Mouse (Mus musculus): ENCODE results near the gene Celf2. TPM values are rescaled to one million over a fixed set of nuclear protein-coding genes. Genes with fewer than 3 reads are reported as not detected.

Gene Celf2
- polyA plus RNA-seq, 1 experiment from 2014 or later, result 13.9 TPM

DNA sequence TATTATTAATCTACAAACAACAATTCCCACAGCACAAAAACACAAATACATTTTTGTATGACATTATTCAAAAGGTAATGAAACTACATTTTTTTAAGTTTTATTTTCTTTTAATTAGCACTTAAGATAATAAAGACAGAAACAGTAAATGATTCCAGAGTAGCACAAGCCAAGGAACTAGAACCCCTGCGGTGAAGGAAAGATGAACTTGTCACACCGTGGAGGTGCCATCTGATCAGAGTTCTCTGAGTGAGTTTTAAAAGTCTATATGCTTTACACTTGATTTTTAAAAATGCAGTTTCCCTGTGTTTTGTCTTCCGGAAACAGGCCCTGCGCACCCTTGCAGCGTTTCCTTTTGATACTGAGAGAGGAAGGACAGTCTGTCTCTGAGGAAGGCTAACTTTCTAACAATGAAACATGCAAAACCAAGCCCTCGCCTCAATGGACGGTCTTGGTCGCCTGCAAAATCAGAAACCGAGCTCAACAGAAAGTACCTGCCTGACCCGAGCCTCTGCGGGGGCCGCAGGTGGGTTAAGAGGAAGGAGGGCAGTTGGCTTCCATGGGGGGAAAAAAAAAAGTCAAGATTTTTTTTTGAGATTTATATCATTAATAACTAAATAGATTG, 966.7 kb downstream of the Celf2 start:
- Histone ChIP-seq H3K4me3 (replicated peaks; ENCODE audit: low read depth, low read length) (no peak overlapping the region), H3K9me3 (replicated peaks; ENCODE audit: low read length) (no peaks in the 10 kb centered on the region), H3K4me2 (ENCODE audit: low read length) (no peak overlapping the region), H3K27me3 (ENCODE audit: insufficient read depth, low read length) (no peaks in the 10 kb centered on the region), H3K4me1 (replicated peaks; ENCODE audit: insufficient read depth, low read length) (no peaks in the 10 kb centered on the region), H3K27ac (no peak overlapping the region), H3K9ac (ENCODE audit: low read depth, low read length) (no peak overlapping the region), H3K36me3 (ENCODE audit: insufficient read depth, low read length) (no peaks in the 10 kb centered on the region)
- WGBS, result 82% methylated on average over 12 of the region's 12 CpGs
- TF ChIP-seq CTCF (IDR thresholded peaks at IDR 0.05; ENCODE audit: low read depth), result no peak
- ATAC-seq (replicated peaks; ENCODE audit: low FRiP score, low read depth), result no peak
- DNase-seq (ENCODE audit: low spot score), result no peak

DNA sequence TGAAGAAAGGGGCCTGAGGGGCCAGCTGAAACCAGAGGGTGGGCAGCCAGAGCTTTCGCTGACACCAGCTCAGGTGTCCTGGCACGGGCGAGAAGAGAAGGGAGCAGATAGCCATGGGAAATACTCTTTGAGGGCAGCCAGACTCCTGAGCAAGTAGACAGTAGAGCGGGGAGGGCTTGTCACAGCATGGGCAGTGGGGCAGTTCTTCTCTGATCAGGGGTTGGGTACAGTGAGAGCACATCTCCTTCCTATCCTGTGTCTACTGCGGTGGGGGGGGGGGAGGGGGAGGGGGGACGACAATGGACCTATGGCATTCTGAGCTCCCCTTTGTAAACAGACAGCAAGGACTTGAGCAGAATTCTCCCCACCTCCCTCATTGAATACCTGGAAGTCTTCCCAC, 968.5 kb downstream of the Celf2 start:
- ATAC-seq (replicated peaks; ENCODE audit: low FRiP score, low read depth) (no peak), DNase-seq (ENCODE audit: low spot score) (no peak)
- no peak for TF ChIP-seq CTCF (IDR thresholded peaks at IDR 0.05; ENCODE audit: low read depth)
- Histone ChIP-seq H3K27me3 (ENCODE audit: insufficient read depth, low read length) (no peaks in the 10 kb centered on the region), H3K9ac (ENCODE audit: low read depth, low read length) (no peak overlapping the region), H3K4me3 (replicated peaks; ENCODE audit: low read depth, low read length) (no peak overlapping the region), H3K27ac (no peak overlapping the region), H3K4me2 (ENCODE audit: low read length) (no peak overlapping the region), H3K9me3 (replicated peaks; ENCODE audit: low read length) (no peaks in the 10 kb centered on the region), H3K4me1 (replicated peaks; ENCODE audit: insufficient read depth, low read length) (no peaks in the 10 kb centered on the region), H3K36me3 (ENCODE audit: insufficient read depth, low read length) (no peaks in the 10 kb centered on the region)
- WGBS, result 85% methylated on average over 5 of the region's 6 CpGs

DNA sequence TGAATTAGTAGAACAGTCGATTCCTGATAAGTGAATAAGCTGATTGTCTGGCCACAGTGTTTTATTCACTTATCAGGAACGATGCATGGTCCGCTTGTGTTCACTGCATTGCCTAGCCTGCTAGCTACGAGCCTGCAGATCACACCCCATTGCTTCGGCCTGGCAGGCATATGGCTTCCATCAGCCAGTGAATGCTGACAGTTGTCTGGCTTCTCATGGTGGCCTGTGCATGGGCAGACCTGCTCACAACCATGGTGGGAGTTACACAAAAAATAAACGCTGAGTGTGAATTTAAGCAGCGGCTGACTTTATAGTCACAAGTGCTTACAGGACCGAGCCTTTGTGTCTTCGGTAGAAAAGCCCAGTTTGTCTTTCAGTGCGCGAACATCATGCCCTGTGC, 969.3 kb downstream of the Celf2 start:
- H3K27me3 ChIP-seq (ENCODE audit: insufficient read depth, low read length), result no peaks in the 10 kb centered on the region
- no peak overlapping the region for H3K4me2 ChIP-seq (ENCODE audit: low read length)
- H3K36me3 ChIP-seq (ENCODE audit: insufficient read depth, low read length), result no peaks in the 10 kb centered on the region
- H3K4me3 ChIP-seq (replicated peaks; ENCODE audit: low read depth, low read length), result no peak overlapping the region
- ATAC-seq (replicated peaks; ENCODE audit: low FRiP score, low read depth), result 0 out of 2 replicates have a peak, but pooled peaks have one; percentile 43
- no peak for DNase-seq (ENCODE audit: low spot score)
- WGBS, result 51% methylated on average over 11 of the region's 11 CpGs
- no peak overlapping the region for H3K9ac ChIP-seq (ENCODE audit: low read depth, low read length)
- TF ChIP-seq CTCF (IDR thresholded peaks at IDR 0.05; ENCODE audit: low read depth), result no peak
- no peaks in the 10 kb centered on the region for H3K4me1 ChIP-seq (replicated peaks; ENCODE audit: insufficient read depth, low read length)
- no peaks in the 10 kb centered on the region for H3K9me3 ChIP-seq (replicated peaks; ENCODE audit: low read length)
- H3K27ac ChIP-seq, result no peak overlapping the region

DNA sequence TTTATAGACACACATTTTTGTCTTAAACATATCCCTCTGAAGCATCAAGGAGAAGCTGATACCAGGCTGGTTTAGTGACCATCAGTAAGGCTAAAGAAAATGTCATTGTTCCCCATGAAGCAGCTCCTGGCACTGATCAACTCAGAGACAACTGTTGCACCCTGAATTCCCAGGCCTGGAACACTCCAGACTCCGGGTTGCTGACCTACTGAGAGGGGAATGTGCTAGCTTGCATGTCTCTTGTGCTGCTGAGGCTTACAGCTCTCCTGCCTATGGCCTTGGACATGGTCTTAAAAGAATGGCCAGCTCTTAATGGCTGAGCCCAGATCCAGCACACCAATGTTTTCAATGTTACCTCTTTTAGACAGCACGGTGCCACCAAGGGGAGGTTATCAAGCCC, 970.9 kb downstream of the Celf2 start:
- ATAC-seq (replicated peaks; ENCODE audit: low FRiP score, low read depth), result no peak
- Histone ChIP-seq H3K9ac (ENCODE audit: low read depth, low read length) (no peak overlapping the region), H3K9me3 (replicated peaks; ENCODE audit: low read length) (no peaks in the 10 kb centered on the region), H3K4me2 (ENCODE audit: low read length) (no peak overlapping the region), H3K36me3 (ENCODE audit: insufficient read depth, low read length) (no peaks in the 10 kb centered on the region), H3K27me3 (ENCODE audit: insufficient read depth, low read length) (no peaks in the 10 kb centered on the region), H3K27ac (no peak overlapping the region), H3K4me1 (replicated peaks; ENCODE audit: insufficient read depth, low read length) (no peaks in the 10 kb centered on the region), H3K4me3 (replicated peaks; ENCODE audit: low read depth, low read length) (no peak overlapping the region)
- 86% methylated on average over 2 of the region's 2 CpGs for WGBS
- DNase-seq (ENCODE audit: low spot score), result no peak
- TF ChIP-seq CTCF (IDR thresholded peaks at IDR 0.05; ENCODE audit: low read depth), result no peak

DNA sequence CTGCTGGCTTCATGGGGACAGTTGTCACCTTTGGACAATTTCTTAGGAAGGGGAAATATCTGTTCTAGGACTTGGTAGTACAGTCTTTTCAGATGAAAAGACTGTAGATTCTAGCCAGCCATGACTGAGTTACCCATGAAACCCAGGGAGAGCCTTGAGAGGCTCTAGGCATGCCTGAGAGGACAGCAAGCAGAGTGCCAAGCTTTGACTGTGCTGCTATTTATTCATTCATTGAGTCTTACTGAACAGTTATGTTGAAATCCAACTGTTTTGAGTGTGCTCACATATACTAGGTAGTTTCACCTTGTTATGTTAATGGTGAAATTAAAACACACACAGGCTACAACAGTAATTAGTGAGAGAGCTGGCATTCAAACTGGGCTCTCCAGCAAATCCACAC, 971.3 kb downstream of the Celf2 start:
- no peak for TF ChIP-seq CTCF (IDR thresholded peaks at IDR 0.05; ENCODE audit: low read depth)

DNA sequence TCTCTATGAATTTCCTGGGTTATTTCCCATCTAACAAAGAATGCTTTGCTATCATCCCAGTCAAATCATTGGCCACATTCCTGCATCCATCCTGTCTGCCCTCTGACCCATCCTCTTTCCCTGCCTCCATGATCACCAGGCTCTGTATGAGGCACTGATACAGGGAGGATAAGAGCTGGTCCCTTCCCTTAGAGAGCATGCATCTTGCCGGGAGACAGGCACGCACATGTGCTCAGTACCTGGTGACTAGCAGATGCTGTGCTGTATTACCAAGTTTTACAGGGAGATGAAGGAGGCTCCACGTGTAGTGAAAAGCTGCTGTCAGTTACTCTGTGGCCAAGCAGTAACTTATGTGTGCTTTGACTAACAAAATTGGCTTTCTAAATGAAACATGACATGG, 972.0 kb downstream of the Celf2 start:
- Histone ChIP-seq H3K4me1 (replicated peaks; ENCODE audit: insufficient read depth, low read length) (no peaks in the 10 kb centered on the region), H3K9ac (ENCODE audit: low read depth, low read length) (no peak overlapping the region), H3K27me3 (ENCODE audit: insufficient read depth, low read length) (no peaks in the 10 kb centered on the region), H3K9me3 (replicated peaks; ENCODE audit: low read length) (no peaks in the 10 kb centered on the region), H3K36me3 (ENCODE audit: insufficient read depth, low read length) (no peaks in the 10 kb centered on the region), H3K27ac (no peak overlapping the region), H3K4me3 (replicated peaks; ENCODE audit: low read depth, low read length) (no peak overlapping the region), H3K4me2 (ENCODE audit: low read length) (no peak overlapping the region)
- ATAC-seq (replicated peaks; ENCODE audit: low FRiP score, low read depth), result no peak
- TF ChIP-seq CTCF (IDR thresholded peaks at IDR 0.05; ENCODE audit: low read depth), result no peak
- 75% methylated on average over 3 of the region's 3 CpGs for WGBS
- no peak for DNase-seq (ENCODE audit: low spot score)

More for the DNA sequence above, 971.3 kb downstream of the Celf2 start:
- Histone ChIP-seq H3K9me3 (replicated peaks; ENCODE audit: low read length) (no peaks in the 10 kb centered on the region), H3K27ac (no peak overlapping the region), H3K27me3 (ENCODE audit: insufficient read depth, low read length) (no peaks in the 10 kb centered on the region), H3K4me3 (replicated peaks; ENCODE audit: low read depth, low read length) (no peak overlapping the region), H3K36me3 (ENCODE audit: insufficient read depth, low read length) (no peaks in the 10 kb centered on the region), H3K4me2 (ENCODE audit: low read length) (no peak overlapping the region), H3K4me1 (replicated peaks; ENCODE audit: insufficient read depth, low read length) (no peaks in the 10 kb centered on the region), H3K9ac (ENCODE audit: low read depth, low read length) (no peak overlapping the region)
- ATAC-seq (replicated peaks; ENCODE audit: low FRiP score, low read depth) (no peak), DNase-seq (ENCODE audit: low spot score) (no peak)

DNA sequence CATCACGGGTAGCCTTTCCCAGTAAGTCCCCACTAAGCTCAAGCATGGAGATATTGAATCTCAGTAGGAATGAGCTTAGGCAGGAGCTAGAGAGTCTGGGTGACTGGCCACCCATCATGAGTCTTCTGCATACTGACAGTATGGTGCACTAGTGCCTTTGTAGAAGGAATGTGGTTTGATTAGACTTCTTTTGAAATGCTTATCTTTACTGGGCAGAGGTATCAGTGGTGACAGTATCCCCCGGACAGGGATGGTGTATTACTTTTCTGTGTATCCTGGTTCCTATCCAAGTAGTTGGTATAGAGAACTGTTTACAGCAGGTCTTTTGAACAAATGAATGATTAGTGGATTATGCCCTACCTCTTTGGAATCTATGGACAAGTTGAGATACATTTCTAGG, 973.0 kb downstream of the Celf2 start:
- Histone ChIP-seq H3K4me1 (replicated peaks; ENCODE audit: insufficient read depth, low read length) (no peaks in the 10 kb centered on the region), H3K9ac (ENCODE audit: low read depth, low read length) (no peak overlapping the region), H3K4me3 (replicated peaks; ENCODE audit: low read depth, low read length) (no peak overlapping the region), H3K27me3 (ENCODE audit: insufficient read depth, low read length) (no peaks in the 10 kb centered on the region), H3K36me3 (ENCODE audit: insufficient read depth, low read length) (no peaks in the 10 kb centered on the region), H3K4me2 (ENCODE audit: low read length) (no peak overlapping the region), H3K9me3 (replicated peaks; ENCODE audit: low read length) (no peaks in the 10 kb centered on the region), H3K27ac (no peak overlapping the region)
- DNase-seq (ENCODE audit: low spot score), result no peak
- no peak for TF ChIP-seq CTCF (IDR thresholded peaks at IDR 0.05; ENCODE audit: low read depth)
- WGBS, result 89% methylated on average over 2 of the region's 2 CpGs
- ATAC-seq (replicated peaks; ENCODE audit: low FRiP score, low read depth), result no peak

Measured in kidney, postnatal 0 days (tissue).